Mouse (Mus musculus): Measurements from ENCODE around the gene Foxm1. TPM values are rescaled to one million over a fixed set of nuclear protein-coding genes. Genes with fewer than 3 reads are reported as not detected.

Gene Foxm1
- total and polyA plus RNA-seq, 3 experiments: 13.7 to 61.9 (median 31.1) TPM

DNA sequence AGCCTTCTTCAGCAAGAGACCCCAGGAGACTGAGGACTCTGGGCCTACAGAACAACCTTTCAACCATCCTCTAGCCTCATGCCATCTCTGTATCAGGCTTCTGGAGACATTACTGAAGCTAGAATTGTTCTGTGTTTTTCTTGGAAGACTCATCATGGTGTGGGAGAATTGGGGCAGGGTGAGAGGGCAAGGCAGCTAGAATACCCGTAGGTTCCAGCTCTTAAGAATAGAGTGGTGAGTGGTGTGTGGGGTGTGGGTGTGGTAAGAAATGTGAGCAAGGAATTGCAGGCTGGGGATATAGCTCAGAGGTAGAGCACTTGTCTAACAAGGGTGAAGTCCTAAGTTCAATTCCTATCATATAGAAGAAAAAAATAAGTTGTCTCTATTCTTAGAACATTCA is 22.3 kb downstream of the Foxm1 start:
- TF ChIP-seq ZNF384 (IDR thresholded peaks at IDR 0.05; ENCODE audit: low read depth, low read length) (no peak), GABPA (IDR thresholded peaks at IDR 0.05; ENCODE audit: low read depth, low read length) (no peak), MYC (IDR thresholded peaks at IDR 0.05; ENCODE audit: low read depth, low read length) (no peak), USF2 (IDR thresholded peaks at IDR 0.05; ENCODE audit: borderline replicate concordance in 1 of 2, insufficient read depth in 1 of 2, low read depth in 1 of 2, low read length in 2 of 2) (no peak), GATA1 (IDR thresholded peaks at IDR 0.05; ENCODE audit: low read depth, low read length) (no peak), ELF1 (IDR thresholded peaks at IDR 0.05; ENCODE audit: low read depth, low read length) (no peak)
- no peaks in the 10 kb centered on the region for H3K27me3 ChIP-seq (ENCODE audit: control insufficient read depth in 1 of 2, insufficient read depth in 2 of 2, low read length in 2 of 2)
- H3K4me3 ChIP-seq (ENCODE audit: control insufficient read depth in 1 of 2, insufficient read depth in 1 of 2, low read depth in 2 of 2, low read length in 2 of 2): no peak overlapping the region
- H3K4me1 ChIP-seq (ENCODE audit: control insufficient read depth in 1 of 2, insufficient read depth in 2 of 2, low read length in 2 of 2): peaks cover 0 to 5% of the 10 kb centered on the region in 2 experiments; a peak in 1 of 4 replicates
- no peak for DNase-seq (ENCODE audit: low read depth, low spot score)
- no peaks in the 10 kb centered on the region for H3K79me2 ChIP-seq (ENCODE audit: control insufficient read depth, insufficient read depth, low read length, poor library complexity)
- no peak overlapping the region for H3K9ac ChIP-seq (ENCODE audit: control insufficient read depth, low read depth, low read length, poor library complexity, severe bottlenecking)
- no peaks in the 10 kb centered on the region for H3K9me3 ChIP-seq (replicated peaks; ENCODE audit: insufficient read depth, low read length)
- H3K36me3 ChIP-seq (ENCODE audit: control insufficient read depth in 1 of 2, insufficient read depth in 2 of 2, low read length in 2 of 2): no peaks in the 10 kb centered on the region
- H3K27ac ChIP-seq (ENCODE audit: control insufficient read depth, low read depth, low read length): no peak overlapping the region

DNA sequence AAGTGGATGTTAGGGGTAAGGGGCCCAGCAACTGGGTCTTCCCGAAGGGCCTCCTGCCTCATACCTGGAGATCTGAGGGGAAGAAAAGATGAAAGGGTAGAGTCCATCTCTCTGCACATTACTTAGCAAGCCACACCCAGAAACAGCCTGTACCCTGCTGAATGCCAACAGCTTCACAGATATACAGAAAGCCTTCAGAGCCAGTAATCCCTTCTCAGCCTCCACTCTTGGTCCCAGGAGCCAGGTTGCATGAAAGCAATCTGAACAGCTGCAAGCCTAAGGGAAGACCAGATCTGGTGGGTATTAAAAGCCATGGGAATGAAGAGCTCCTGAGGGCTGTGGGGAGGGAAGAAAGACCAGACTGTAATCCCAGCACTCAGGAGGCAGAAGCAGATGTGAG is 26.4 kb downstream of the Foxm1 start:
- Histone ChIP-seq H3K9me3 (replicated peaks; ENCODE audit: insufficient read depth, low read length) (no peaks in the 10 kb centered on the region), H3K9ac (ENCODE audit: control insufficient read depth, low read depth, low read length, poor library complexity, severe bottlenecking) (no peak overlapping the region), H3K79me2 (ENCODE audit: control insufficient read depth, insufficient read depth, low read length, poor library complexity) (no peaks in the 10 kb centered on the region), H3K4me1 (ENCODE audit: control insufficient read depth in 1 of 2, insufficient read depth in 2 of 2, low read length in 2 of 2) (no peaks in the 10 kb centered on the region), H3K4me3 (ENCODE audit: control insufficient read depth in 1 of 2, insufficient read depth in 1 of 2, low read depth in 2 of 2, low read length in 2 of 2) (no peak overlapping the region), H3K27ac (ENCODE audit: control insufficient read depth, low read depth, low read length) (no peak overlapping the region), H3K36me3 (ENCODE audit: control insufficient read depth in 1 of 2, insufficient read depth in 2 of 2, low read length in 2 of 2) (no peaks in the 10 kb centered on the region), H3K27me3 (ENCODE audit: control insufficient read depth in 1 of 2, insufficient read depth in 2 of 2, low read length in 2 of 2) (no peaks in the 10 kb centered on the region)
- no peak for TF ChIP-seq NRF1 (IDR thresholded peaks at IDR 0.05; ENCODE audit: insufficient read depth, low read depth, low read length, poor library complexity, severe bottlenecking)
- no peak for TF ChIP-seq USF1 (IDR thresholded peaks at IDR 0.05; ENCODE audit: low read depth, low read length)
- TF ChIP-seq POLR2A (IDR thresholded peaks at IDR 0.05; ENCODE audit: control insufficient read depth in 1 of 2, insufficient read depth in 1 of 2, low read depth in 1 of 2, low read length in 2 of 2, poor library complexity in 1 of 2): no peak
- no peak for TF ChIP-seq ZC3H11A (IDR thresholded peaks at IDR 0.05; ENCODE audit: low read depth, low read length)
- no peak for TF ChIP-seq POLR2AphosphoS5 (IDR thresholded peaks at IDR 0.05; ENCODE audit: borderline replicate concordance, low read depth, low read length)
- TF ChIP-seq CTCF (IDR thresholded peaks at IDR 0.05 in 2 of 3, conservative IDR thresholded peaks at IDR 0.05 in 1 of 3; ENCODE audit: control insufficient read depth in 1 of 3, insufficient read depth in 1 of 3, low read depth in 2 of 3, low read length in 3 of 3, poor library complexity in 1 of 3, severe bottlenecking in 1 of 3): no peak
- TF ChIP-seq MYB (IDR thresholded peaks at IDR 0.05; ENCODE audit: low read depth, low read length): no peak
- no peak for TF ChIP-seq ZMIZ1 (IDR thresholded peaks at IDR 0.05; ENCODE audit: low read depth, low read length)
- no peak for TF ChIP-seq HCFC1 (IDR thresholded peaks at IDR 0.05; ENCODE audit: low read depth, low read length)
- DNase-seq (ENCODE audit: low read depth, low spot score): no peak

GRCm38 (mm10) chr6:128390683-128391082 is 27.9 kb downstream of the Foxm1 start:
- DNase-seq (ENCODE audit: low read depth, low spot score): no peak
- Histone ChIP-seq H3K4me3 (ENCODE audit: control insufficient read depth in 1 of 2, insufficient read depth in 1 of 2, low read depth in 2 of 2, low read length in 2 of 2) (no peak overlapping the region), H3K9ac (ENCODE audit: control insufficient read depth, low read depth, low read length, poor library complexity, severe bottlenecking) (no peak overlapping the region), H3K36me3 (ENCODE audit: control insufficient read depth in 1 of 2, insufficient read depth in 2 of 2, low read length in 2 of 2) (no peaks in the 10 kb centered on the region), H3K79me2 (ENCODE audit: control insufficient read depth, insufficient read depth, low read length, poor library complexity) (no peaks in the 10 kb centered on the region), H3K4me1 (ENCODE audit: control insufficient read depth in 1 of 2, insufficient read depth in 2 of 2, low read length in 2 of 2) (no peaks in the 10 kb centered on the region), H3K9me3 (replicated peaks; ENCODE audit: insufficient read depth, low read length) (no peaks in the 10 kb centered on the region), H3K27ac (ENCODE audit: control insufficient read depth, low read depth, low read length) (no peak overlapping the region), H3K27me3 (ENCODE audit: control insufficient read depth in 1 of 2, insufficient read depth in 2 of 2, low read length in 2 of 2) (no peaks in the 10 kb centered on the region)
- TF ChIP-seq MEF2A (IDR thresholded peaks at IDR 0.05; ENCODE audit: extremely low read depth, insufficient replicate concordance, low read depth, low read length, poor library complexity, severe bottlenecking) (no peak), GABPA (IDR thresholded peaks at IDR 0.05; ENCODE audit: low read depth, low read length) (no peak), ZC3H11A (IDR thresholded peaks at IDR 0.05; ENCODE audit: low read depth, low read length) (no peak), CHD1 (IDR thresholded peaks at IDR 0.05; ENCODE audit: low read depth, low read length) (no peak), NRF1 (IDR thresholded peaks at IDR 0.05; ENCODE audit: insufficient read depth, low read depth, low read length, poor library complexity, severe bottlenecking) (no peak), ZNF384 (IDR thresholded peaks at IDR 0.05; ENCODE audit: low read depth, low read length) (no peak), BHLHE40 (IDR thresholded peaks at IDR 0.05; ENCODE audit: borderline replicate concordance, low read depth, low read length) (no peak), TCF12 (IDR thresholded peaks at IDR 0.05; ENCODE audit: low read depth, low read length) (no peak), RAD21 (IDR thresholded peaks at IDR 0.05; ENCODE audit: low read depth, low read length) (no peak)
